Mouse (Mus musculus) neural tube, embryonic 15.5 days (tissue): ENCODE results near the gene Ano3. TPM values are rescaled to one million over a fixed set of nuclear protein-coding genes. Genes with fewer than 3 reads are reported as not detected.

ENCODE experiments used
- ATAC-seq: fragments of 200-750 bp; cut with Nextera tagmentation; 2 replicates; pipeline ENCODE4 v1.8.0; 2017; ENCODE audit warnings: mild to moderate bottlenecking, moderate TSS enrichment, moderate library complexity; ENCODE audit not compliant: low FRiP score
- H3K27ac ChIP-seq: fragments of 300-500 bp; sonication (generic); replicated peaks from 2 replicates; pipeline ENCODE4 v1.5.1; 2015; ENCODE audit warnings: mild to moderate bottlenecking, inconsistent platforms
- H3K27me3 ChIP-seq: fragments of 300-500 bp; sonication (generic); replicated peaks from 2 replicates; pipeline ENCODE4 v1.6.1; 2015; ENCODE audit warnings: inconsistent platforms
- H3K36me3 ChIP-seq: fragments of 300-500 bp; sonication (generic); 2 replicates; pipeline ENCODE4 v1.6.1; 2015; ENCODE audit warnings: inconsistent platforms
- H3K4me1 ChIP-seq: fragments of 300-500 bp; sonication (generic); 2 replicates; pipeline ENCODE4 v1.6.1; 2015; ENCODE audit warnings: inconsistent platforms
- H3K4me2 ChIP-seq: fragments of 300-500 bp; sonication (generic); 2 replicates; pipeline ENCODE4 v1.6.1; 2015; ENCODE audit warnings: inconsistent platforms, mild to moderate bottlenecking, moderate library complexity
- H3K4me3 ChIP-seq: fragments of 300-500 bp; sonication (generic); replicated peaks from 2 replicates; pipeline ENCODE4 v1.5.1; 2015; ENCODE audit warnings: mild to moderate bottlenecking, inconsistent platforms
- H3K9ac ChIP-seq: fragments of 300-500 bp; sonication (generic); replicated peaks from 2 replicates; pipeline ENCODE4 v1.6.1; 2015; ENCODE audit warnings: mild to moderate bottlenecking, inconsistent platforms
- H3K9me3 ChIP-seq: fragments of 300-500 bp; sonication (generic); replicated peaks from 2 replicates; pipeline ENCODE4 v1.6.1; 2016; ENCODE audit warnings: inconsistent platforms
- WGBS: fragments of 180-500 bp; shearing (Covaris S2); methylation state at CpG from one replicate; pipeline ENCODE4 v1.1.7; 2015; ENCODE audit warnings: mixed read lengths; 5-methylcytosine and 5-hydroxymethylcytosine counted together
- polyA plus RNA-seq: library from polyadenylated mRNA; unstranded; fragments of >200 nt; fragmentation: Nextera tagmentation; extraction: Ambion mirVana; gene quantifications from 2 replicates; pipeline ENCODE4 v1.2.1, GENCODE M21; 2015

Gene Ano3
- polyA plus RNA-seq, 1 experiment from 2014 or later = 0.92 TPM

DNA sequence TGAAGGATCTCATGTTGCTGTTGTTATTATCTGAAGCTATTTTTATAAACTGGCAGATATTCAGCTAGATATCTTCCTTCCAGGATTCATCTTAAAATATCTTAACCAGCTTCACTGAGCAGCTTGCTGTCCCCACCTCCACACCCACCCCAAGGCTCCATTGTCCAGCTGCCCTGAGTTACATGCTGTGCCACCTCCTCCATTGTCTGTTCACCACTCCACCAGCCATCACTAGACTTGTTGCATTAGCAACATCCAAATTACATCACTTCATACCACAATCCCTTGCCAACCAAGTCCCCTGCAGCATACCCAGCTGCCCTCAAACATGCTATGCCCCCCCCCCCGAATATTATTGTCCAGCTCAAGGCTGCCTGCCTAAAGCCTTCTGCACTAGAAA is 154.8 kb downstream of the Ano3 start:
- no peak overlapping the region for H3K27ac ChIP-seq
- no peaks in the 10 kb centered on the region for H3K36me3 ChIP-seq
- H3K27me3 ChIP-seq = no peaks in the 10 kb centered on the region
- H3K4me1 ChIP-seq = no peaks in the 10 kb centered on the region
- ATAC-seq = no peak
- H3K9ac ChIP-seq = no peak overlapping the region
- no peak overlapping the region for H3K4me3 ChIP-seq
- 70% methylated on average over 1 of the region's 1 CpGs for WGBS
- H3K4me2 ChIP-seq = no peak overlapping the region
- H3K9me3 ChIP-seq = no peaks in the 10 kb centered on the region

- no peak for ATAC-seq
- 80% methylated on average over 3 of the region's 3 CpGs for WGBS
- no peak overlapping the region for H3K4me2 ChIP-seq
- no peak overlapping the region for H3K9ac ChIP-seq
- H3K9me3 ChIP-seq = no peaks in the 10 kb centered on the region
- no peaks in the 10 kb centered on the region for H3K27me3 ChIP-seq
- H3K27ac ChIP-seq = no peak overlapping the region
- no peak overlapping the region for H3K4me3 ChIP-seq
- H3K36me3 ChIP-seq = no peaks in the 10 kb centered on the region
- no peaks in the 10 kb centered on the region for H3K4me1 ChIP-seq
Measured at GRCm38 (mm10) chr2:110795433-110795832, 155.3 kb downstream of the Ano3 start.

GRCm38 (mm10) chr2:110787396-110787795 is 163.3 kb downstream of the Ano3 start:
- no peak for ATAC-seq
- no peaks in the 10 kb centered on the region for H3K9me3 ChIP-seq
- H3K4me1 ChIP-seq = no peaks in the 10 kb centered on the region
- no peak overlapping the region for H3K4me3 ChIP-seq
- H3K36me3 ChIP-seq = no peaks in the 10 kb centered on the region
- H3K27me3 ChIP-seq = no peaks in the 10 kb centered on the region
- no peak overlapping the region for H3K4me2 ChIP-seq
- WGBS = 81% methylated on average over 3 of the region's 3 CpGs
- no peak overlapping the region for H3K27ac ChIP-seq
- no peak overlapping the region for H3K9ac ChIP-seq

DNA sequence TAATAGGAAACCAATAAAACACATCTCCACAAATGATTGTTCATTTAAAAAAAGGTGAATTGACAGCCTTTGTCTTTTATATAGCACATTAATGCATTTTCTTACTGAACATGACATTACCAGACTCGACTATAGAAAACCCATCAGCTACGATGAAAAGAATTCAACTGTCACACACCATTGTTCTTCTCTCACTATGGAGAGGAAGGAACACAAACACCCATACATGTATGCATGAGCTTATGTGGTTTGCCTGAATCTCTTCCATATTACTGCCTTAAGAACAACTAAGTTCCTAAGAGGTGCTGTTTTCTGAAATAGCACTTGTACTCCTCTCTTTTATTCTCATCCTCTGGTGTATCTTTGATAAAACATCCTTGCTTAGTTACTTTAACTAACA is 191.3 kb downstream of the Ano3 start:
- 55% methylated on average over 2 of the region's 2 CpGs for WGBS
- Histone ChIP-seq H3K9ac (no peak overlapping the region), H3K4me1 (no peaks in the 10 kb centered on the region), H3K9me3 (no peaks in the 10 kb centered on the region), H3K27me3 (no peaks in the 10 kb centered on the region), H3K4me2 (no peak overlapping the region), H3K27ac (no peak overlapping the region), H3K4me3 (no peak overlapping the region), H3K36me3 (no peaks in the 10 kb centered on the region)
- ATAC-seq = no peak

DNA sequence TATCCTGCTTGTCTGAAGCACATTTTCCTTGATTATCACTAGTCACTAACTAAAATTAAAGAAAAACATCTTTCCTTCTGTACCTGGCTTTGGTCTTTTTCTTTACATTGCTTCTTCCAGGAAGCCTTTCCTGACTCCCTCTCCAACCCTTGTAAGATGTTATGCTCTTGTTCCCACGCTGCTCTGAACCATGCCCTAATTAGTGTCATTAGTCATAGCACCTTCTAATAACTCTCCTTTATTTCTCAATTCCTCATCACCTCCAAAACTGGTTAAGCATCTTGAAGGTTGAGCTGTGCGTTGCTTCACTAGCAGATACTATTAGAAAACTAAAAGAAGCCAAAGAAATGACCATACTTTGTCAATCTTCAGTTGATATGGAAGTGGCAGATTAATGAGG is 193.2 kb downstream of the Ano3 start:
- Histone ChIP-seq H3K36me3 (no peaks in the 10 kb centered on the region), H3K9me3 (no peaks in the 10 kb centered on the region), H3K4me1 (no peaks in the 10 kb centered on the region), H3K4me3 (no peak overlapping the region), H3K27ac (no peak overlapping the region), H3K27me3 (no peaks in the 10 kb centered on the region), H3K9ac (no peak overlapping the region), H3K4me2 (no peak overlapping the region)
- no peak for ATAC-seq
- 84% methylated on average over 2 of the region's 2 CpGs for WGBS

DNA sequence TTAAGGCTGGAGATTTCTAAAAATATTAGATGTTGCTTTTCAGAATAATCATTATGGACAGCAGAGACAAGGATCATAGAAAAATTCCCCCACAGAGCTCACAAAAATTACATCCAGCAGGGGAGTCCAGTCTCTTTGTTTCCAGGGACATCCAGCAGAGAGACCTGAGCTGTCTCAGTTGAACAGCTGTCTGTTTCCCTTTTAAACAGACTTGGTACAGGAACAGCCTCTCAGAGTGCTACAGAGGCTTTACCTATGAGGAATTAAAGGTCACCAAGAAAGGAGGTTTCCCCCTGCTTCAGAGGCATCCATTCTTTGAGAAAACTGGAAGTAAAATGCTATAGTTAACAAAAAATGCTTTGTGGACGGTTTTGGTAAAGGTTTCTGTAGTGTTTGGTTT is 210.2 kb downstream of the Ano3 start:
- no peaks in the 10 kb centered on the region for H3K27me3 ChIP-seq
- H3K27ac ChIP-seq = no peak overlapping the region
- no peaks in the 10 kb centered on the region for H3K36me3 ChIP-seq
- no peak overlapping the region for H3K9ac ChIP-seq
- no peak overlapping the region for H3K4me2 ChIP-seq
- H3K9me3 ChIP-seq = no peaks in the 10 kb centered on the region
- H3K4me3 ChIP-seq = no peak overlapping the region
- WGBS = 73% methylated on average over 1 of the region's 1 CpGs
- no peak for ATAC-seq
- H3K4me1 ChIP-seq = no peaks in the 10 kb centered on the region

GRCm38 (mm10) chr2:110739781-110740180 is 210.9 kb downstream of the Ano3 start:
- no peak overlapping the region for H3K9ac ChIP-seq
- no peak overlapping the region for H3K4me3 ChIP-seq
- no peaks in the 10 kb centered on the region for H3K36me3 ChIP-seq
- H3K27ac ChIP-seq = no peak overlapping the region
- 62% methylated on average over 1 of the region's 1 CpGs for WGBS
- no peaks in the 10 kb centered on the region for H3K27me3 ChIP-seq
- H3K4me1 ChIP-seq = no peaks in the 10 kb centered on the region
- H3K4me2 ChIP-seq = no peak overlapping the region
- ATAC-seq = no peak
- no peaks in the 10 kb centered on the region for H3K9me3 ChIP-seq

GRCm38 (mm10) chr2:110737981-110738380 is 212.7 kb downstream of the Ano3 start:
- H3K27ac ChIP-seq = no peak overlapping the region
- ATAC-seq = no peak
- no peaks in the 10 kb centered on the region for H3K36me3 ChIP-seq
- no peaks in the 10 kb centered on the region for H3K4me1 ChIP-seq
- H3K9me3 ChIP-seq = no peaks in the 10 kb centered on the region
- no peak overlapping the region for H3K4me2 ChIP-seq
- H3K27me3 ChIP-seq = no peaks in the 10 kb centered on the region
- H3K9ac ChIP-seq = no peak overlapping the region
- WGBS = 76% methylated on average over 2 of the region's 2 CpGs
- no peak overlapping the region for H3K4me3 ChIP-seq

DNA sequence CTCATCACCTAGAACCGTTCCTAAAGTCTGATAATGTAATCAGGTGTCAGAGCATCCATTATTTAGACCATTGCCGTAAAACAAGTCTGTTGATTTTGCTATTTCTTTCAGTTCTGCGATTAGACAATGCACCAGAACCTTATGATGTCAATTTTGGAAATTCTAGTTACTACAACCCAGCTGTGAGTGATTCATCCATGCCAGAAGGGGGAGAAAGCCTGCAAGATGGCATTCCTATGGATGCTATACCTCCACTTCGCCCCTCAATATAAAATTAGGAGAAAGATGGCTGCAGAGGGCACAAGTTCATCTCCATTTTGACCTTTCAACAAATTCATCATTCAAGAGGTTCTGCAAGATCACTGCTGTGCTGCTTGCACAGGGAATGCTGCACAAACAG is 213.5 kb downstream of the Ano3 start:
- H3K4me1 ChIP-seq = no peaks in the 10 kb centered on the region
- no peak overlapping the region for H3K9ac ChIP-seq
- no peaks in the 10 kb centered on the region for H3K9me3 ChIP-seq
- H3K36me3 ChIP-seq = no peaks in the 10 kb centered on the region
- no peak overlapping the region for H3K27ac ChIP-seq
- H3K27me3 ChIP-seq = no peaks in the 10 kb centered on the region
- H3K4me3 ChIP-seq = no peak overlapping the region
- WGBS = 85% methylated on average over 4 of the region's 4 CpGs
- no peak for ATAC-seq
- H3K4me2 ChIP-seq = no peak overlapping the region

DNA sequence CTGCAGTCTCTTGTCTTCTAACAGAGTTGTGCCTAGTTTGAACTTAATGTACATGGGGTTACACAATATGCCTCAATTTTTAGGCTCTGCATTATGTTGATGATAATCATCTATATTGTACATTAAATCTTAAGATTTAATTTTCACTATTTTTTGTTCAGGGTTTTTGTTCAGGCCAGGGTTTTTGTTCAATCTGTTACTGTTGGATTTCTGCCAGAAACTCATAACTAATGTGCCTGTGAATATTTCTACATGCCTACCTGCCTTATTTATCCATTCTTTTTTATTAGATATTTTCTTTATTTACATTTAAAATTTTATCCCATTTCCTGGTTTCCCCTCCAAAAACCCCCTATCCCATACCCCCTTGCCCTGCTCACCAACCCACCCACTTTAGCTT is 224.6 kb downstream of the Ano3 start:
- Histone ChIP-seq H3K27me3 (no peaks in the 10 kb centered on the region), H3K4me1 (no peaks in the 10 kb centered on the region), H3K36me3 (no peaks in the 10 kb centered on the region), H3K9me3 (no peaks in the 10 kb centered on the region), H3K4me3 (no peak overlapping the region), H3K4me2 (no peak overlapping the region), H3K9ac (no peak overlapping the region), H3K27ac (no peak overlapping the region)
- no peak for ATAC-seq

DNA sequence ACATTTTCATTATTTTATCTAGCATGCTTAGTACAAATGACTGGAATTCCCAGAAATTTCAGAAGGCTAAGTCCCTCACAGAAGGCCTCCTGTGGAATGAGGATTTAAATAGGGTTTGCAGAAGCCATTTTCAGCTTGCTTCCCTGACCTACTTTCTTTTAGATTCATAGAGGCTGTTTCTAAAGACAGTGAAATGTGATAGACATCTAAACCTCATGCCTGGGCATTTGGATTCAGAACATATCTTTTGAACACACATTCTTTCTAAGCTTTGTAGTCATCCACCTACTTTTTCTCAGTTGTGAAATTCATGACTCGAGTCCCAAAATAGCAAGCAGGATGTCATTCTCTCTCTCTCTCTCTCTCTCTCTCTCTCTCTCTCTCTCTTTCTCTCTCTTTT is 228.5 kb downstream of the Ano3 start:
- H3K27ac ChIP-seq = no peak overlapping the region
- H3K27me3 ChIP-seq = no peaks in the 10 kb centered on the region
- H3K9me3 ChIP-seq = no peaks in the 10 kb centered on the region
- no peak overlapping the region for H3K4me2 ChIP-seq
- H3K9ac ChIP-seq = no peak overlapping the region
- ATAC-seq = no peak
- no peak overlapping the region for H3K4me3 ChIP-seq
- no peaks in the 10 kb centered on the region for H3K4me1 ChIP-seq
- no peaks in the 10 kb centered on the region for H3K36me3 ChIP-seq
- WGBS = 76% methylated on average over 1 of the region's 1 CpGs

- Histone ChIP-seq H3K4me3 (no peak within 1 kb of the TSS), H3K27me3 (no peaks in the 10 kb centered on the region), H3K27ac (no peak within 1 kb of the TSS), H3K4me1 (no peaks in the 10 kb centered on the region), H3K36me3 (no peaks in the 10 kb centered on the region), H3K9ac (no peak within 1 kb of the TSS), H3K9me3 (no peaks in the 10 kb centered on the region), H3K4me2 (no peak within 1 kb of the TSS)
- 62% methylated on average over 3 of the region's 3 CpGs for WGBS
- ATAC-seq = no peak
Measured at GRCm38 (mm10) chr2:110721290-110721753, 229.4 kb downstream of the Ano3 start, which contains the start of gene Muc15. Gene Muc15 (plus strand): TSS chr2:110721340.

- H3K4me1 ChIP-seq = no peaks in the 10 kb centered on the region
- H3K27ac ChIP-seq = no peak overlapping the region
- H3K4me3 ChIP-seq = no peak overlapping the region
- no peak for ATAC-seq
- H3K27me3 ChIP-seq = no peaks in the 10 kb centered on the region
- no peak overlapping the region for H3K4me2 ChIP-seq
- no peak overlapping the region for H3K9ac ChIP-seq
- H3K9me3 ChIP-seq = no peaks in the 10 kb centered on the region
- H3K36me3 ChIP-seq = no peaks in the 10 kb centered on the region
Measured at GRCm38 (mm10) chr2:110719051-110719450, 231.7 kb downstream of the Ano3 start.
